Comparison of ENCODE assay signal across 8 mouse cellular contexts in genomic region chr7:90442518-90443080, GRCm38 (mm10). TPM values are rescaled to one million over a fixed set of nuclear protein-coding genes. Genes with fewer than 3 reads are reported as not detected.
DNase-seq lines count a peak whose midpoint lies in the region; ATAC-seq and TF ChIP-seq lines count a peak whose summit lies in the region.

Gene Crebzf, plus strand, starts transcription at chr7:90442729.

- no peaks in the 10 kb centered on the region for H3K27me3 ChIP-seq in megakaryocyte, embryonic 14.5 days (replicated peaks)

- ATAC-seq in activated CD4-positive, CD25-positive, alpha-beta regulatory T cell, adult 4 months: peak; percentile 92

- H3K4me1 ChIP-seq in cortical plate, adult 2 months (ENCODE audit: control insufficient read depth, insufficient read depth, low read length): no peaks in the 10 kb centered on the region; the same call in 1 of the 2 replicates
- peaks cover 10% of the 10 kb centered on the region; the same call in 1 of the 2 replicates for H3K4me1 ChIP-seq in megakaryocyte, embryonic 14.5 days

- peak within 1 kb of the TSS; percentile 99 for H3K27ac ChIP-seq in cortical plate, adult 2 months (ENCODE audit: insufficient read depth, low read length)

- H3K36me3 ChIP-seq in megakaryocyte, embryonic 14.5 days (replicated peaks; ENCODE audit: low read length): peaks cover 23% of the 10 kb centered on the region

- DNase-seq in gastrocnemius, adult 8-10 months (ENCODE audit: low spot score in 2 of 2): peak; percentile 91 to 94
- peak; percentile 97 for DNase-seq in hindlimb bud, embryonic 11.5 days (ENCODE audit: extremely low spot score, low read depth, low spot score)
- peak; percentile 79 to 97 for DNase-seq in left cerebral cortex, adult 8-10 months (ENCODE audit: low spot score in 2 of 2)
- peak; percentile 98 for DNase-seq in right cerebral cortex, postnatal 10 days (ENCODE audit: low spot score in 2 of 2)
- DNase-seq in urinary bladder, postnatal 25 days (ENCODE audit: low spot score): peak; percentile 92

- no peak for TF ChIP-seq CTCF in cortical plate, adult 2 months (IDR thresholded peaks at IDR 0.05; ENCODE audit: extremely low read depth, insufficient read depth, low read length)

- 0 out of 2 replicates have a peak, but pooled peaks cover 6% of the 10 kb centered on the region for H3K9me3 ChIP-seq in megakaryocyte, embryonic 14.5 days

- peak within 1 kb of the TSS; percentile 98 for H3K4me3 ChIP-seq in cortical plate, adult 2 months (ENCODE audit: insufficient read depth, low read length)
- peak within 1 kb of the TSS; percentile 100 for H3K4me3 ChIP-seq in megakaryocyte, embryonic 14.5 days (replicated peaks)

- peak; percentile 83; the same call in 1 of the 2 replicates for TF ChIP-seq POLR2A in cortical plate, adult 2 months (IDR thresholded peaks at IDR 0.05; ENCODE audit: extremely low read depth, insufficient read depth, low read length)

RNA-seq across cellular contexts. Expression of gene Crebzf, which starts in this region (rescaled TPM):
- 10 to 100 TPM; 22.8 to 29.8 TPM for polyA plus RNA-seq in activated CD4-positive, CD25-positive, alpha-beta regulatory T cell, adult 4 months (2017; shearing (Covaris generic))
- polyA plus RNA-seq in cortical plate, adult 2 months (2012; rRNA removed): 103 and 120 TPM in 2 replicates
- total RNA-seq in gastrocnemius, adult 8-10 months (2022): 10 to 100 TPM; 15.3 to 17.7 (median 15.8) TPM
- 10 to 100 TPM; 67.4 to 93.4 (median 75.2) TPM for total RNA-seq in left cerebral cortex, adult 8-10 months (2022)
- polyA plus RNA-seq in megakaryocyte, embryonic 14.5 days (2012; ENCODE audit: insufficient read depth, low replicate concordance): 17.3 and 18.7 TPM in 2 replicates

Comparison
In these comparisons a context has a peak if more than half of its experiments do, and no peak if none do; other contexts are left out.
1. Peak in every context shown above with its lines: DNase-seq, ATAC-seq, H3K4me3 ChIP-seq and H3K27ac ChIP-seq.